17 mouse cellular contexts compared by ENCODE assay signal in genomic region chr15:79696508-79696907, GRCm38 (mm10). TPM values are rescaled to one million over a fixed set of nuclear protein-coding genes. Genes with fewer than 3 reads are reported as not detected.
DNase-seq lines count a peak whose midpoint lies in the region; ATAC-seq and TF ChIP-seq lines count a peak whose summit lies in the region.
"Had no signal": no experiment of that assay in that cellular context is flagged by ENCODE, and none has a peak within 500 bp of the region (broad histone marks: within the 10 kb centered on the region; RNA-seq: fewer than 3 reads in every experiment).

No protein-coding gene starts in this region.

- no peak overlapping the region for H3K27ac ChIP-seq in kidney, embryonic 14.5 days (ENCODE audit: low read depth, low read length)
- H3K27ac ChIP-seq in hindbrain, embryonic 15.5 days (replicated peaks): peak overlapping the region; percentile 43; the same call in 1 of the 2 replicates
- H3K27ac ChIP-seq in kidney, embryonic 15.5 days: peak overlapping the region; percentile 38; the same call in 1 of the 2 replicates
- no peak overlapping the region; the same call in 1 of the 2 replicates for H3K27ac ChIP-seq in liver, embryonic 14.5 days
- H3K27ac ChIP-seq: heart, embryonic 13.5 days; midbrain, embryonic 10.5 days; neural tube, embryonic 12.5 days; stomach, postnatal 0 days had no signal

- H3K4me1 ChIP-seq in kidney, embryonic 14.5 days (ENCODE audit: control insufficient read depth, insufficient read depth, low read length): peaks cover 22% of the 10 kb centered on the region
- H3K4me1 ChIP-seq in hindbrain, embryonic 15.5 days (replicated peaks): peaks cover 33% of the 10 kb centered on the region
- peaks cover 40% of the 10 kb centered on the region for H3K4me1 ChIP-seq in kidney, embryonic 15.5 days
- H3K4me1 ChIP-seq in liver, embryonic 14.5 days (replicated peaks; ENCODE audit: control insufficient read depth in 2 of 2, insufficient read depth in 2 of 2, low read length in 1 of 2): peaks cover 51 to 62% of the 10 kb centered on the region in 2 experiments

- no peak for TF ChIP-seq EP300 in liver, embryonic 14.5 days (IDR thresholded peaks at IDR 0.05; ENCODE audit: low read depth)

- H3K27me3 ChIP-seq in kidney, embryonic 14.5 days (ENCODE audit: control insufficient read depth, insufficient read depth, low read length): no peaks in the 10 kb centered on the region
- no peaks in the 10 kb centered on the region for H3K27me3 ChIP-seq in hindbrain, embryonic 15.5 days
- no peaks in the 10 kb centered on the region for H3K27me3 ChIP-seq in kidney, embryonic 15.5 days
- no peaks in the 10 kb centered on the region for H3K27me3 ChIP-seq in liver, embryonic 14.5 days (ENCODE audit: control insufficient read depth, insufficient read depth, low read length)
- H3K27me3 ChIP-seq: heart, embryonic 13.5 days; neural tube, embryonic 12.5 days had no signal

- peaks cover 6% of the 10 kb centered on the region; the same call in 1 of the 2 replicates for H3K36me3 ChIP-seq in kidney, embryonic 14.5 days (ENCODE audit: control insufficient read depth, insufficient read depth, low read length)
- peaks cover 6% of the 10 kb centered on the region; the same call in 1 of the 2 replicates for H3K36me3 ChIP-seq in hindbrain, embryonic 15.5 days
- peaks cover 20% of the 10 kb centered on the region; the same call in 1 of the 2 replicates for H3K36me3 ChIP-seq in kidney, embryonic 15.5 days
- peaks cover 22% of the 10 kb centered on the region for H3K36me3 ChIP-seq in liver, embryonic 14.5 days (replicated peaks; ENCODE audit: control insufficient read depth, insufficient read depth, low read depth)

- 79% methylated on average over 2 of the region's 2 CpGs for WGBS in kidney, embryonic 14.5 days
- WGBS in hindbrain, embryonic 15.5 days: 92% methylated on average over 2 of the region's 2 CpGs
- 75% methylated on average over 2 of the region's 2 CpGs for WGBS in kidney, embryonic 15.5 days
- 96% methylated on average over 2 of the region's 2 CpGs for WGBS in liver, embryonic 14.5 days (ENCODE audit: insufficient replicate concordance)

- no peak overlapping the region for H3K4me2 ChIP-seq in kidney, embryonic 14.5 days (replicated peaks; ENCODE audit: low read depth, low read length)
- no peak overlapping the region for H3K4me2 ChIP-seq in hindbrain, embryonic 15.5 days
- H3K4me2 ChIP-seq in kidney, embryonic 15.5 days: no peak overlapping the region
- H3K4me2 ChIP-seq in liver, embryonic 14.5 days (ENCODE audit: low read depth): peak overlapping the region; percentile 95
- H3K4me2 ChIP-seq: heart, embryonic 13.5 days; lung, embryonic 14.5 days; neural tube, embryonic 12.5 days had no signal

- H3K4me3 ChIP-seq in kidney, embryonic 14.5 days (ENCODE audit: low read length): no peak overlapping the region
- no peak overlapping the region for H3K4me3 ChIP-seq in hindbrain, embryonic 15.5 days
- H3K4me3 ChIP-seq in kidney, embryonic 15.5 days (replicated peaks): no peak overlapping the region
- no peak overlapping the region for H3K4me3 ChIP-seq in liver, embryonic 14.5 days (ENCODE audit: insufficient read depth in 1 of 2, low read depth in 2 of 2, low read length in 2 of 2)
- H3K4me3 ChIP-seq: heart, embryonic 13.5 days; midbrain, embryonic 10.5 days; neural tube, embryonic 12.5 days had no signal

- intact Hi-C loops in heart, postnatal 25 days (cut with DNase I): no loop called here

- DNase-seq in kidney, adult 11 months: peak; percentile 61
- DNase-seq in liver, embryonic 14.5 days (ENCODE audit: low read depth in 3 of 3, low spot score in 3 of 3): no peak
- DNase-seq in heart, postnatal 25 days (ENCODE audit: low spot score): no peak
- no peak for DNase-seq in layer of hippocampus, adult 8-10 months (ENCODE audit: low spot score in 2 of 2)
- DNase-seq: heart, adult 11 months; heart, postnatal 4 days; lung, embryonic 14.5 days; lung, postnatal 4 days; right cerebral cortex, postnatal 25 days had no signal

- H3K9me3 ChIP-seq in kidney, embryonic 14.5 days (ENCODE audit: control insufficient read depth, low read length): no peaks in the 10 kb centered on the region
- H3K9me3 ChIP-seq in hindbrain, embryonic 15.5 days: no peaks in the 10 kb centered on the region
- H3K9me3 ChIP-seq in kidney, embryonic 15.5 days (replicated peaks): no peaks in the 10 kb centered on the region
- H3K9me3 ChIP-seq in liver, embryonic 14.5 days (ENCODE audit: control insufficient read depth, low read length): no peaks in the 10 kb centered on the region
- H3K9me3 ChIP-seq: G1E; heart, embryonic 13.5 days; midbrain, embryonic 10.5 days; neural tube, embryonic 12.5 days had no signal

- H3K9ac ChIP-seq in kidney, embryonic 14.5 days (ENCODE audit: low read depth, low read length): no peak overlapping the region
- no peak overlapping the region for H3K9ac ChIP-seq in hindbrain, embryonic 15.5 days
- H3K9ac ChIP-seq in kidney, embryonic 15.5 days: no peak overlapping the region
- H3K9ac ChIP-seq in liver, embryonic 14.5 days (replicated peaks): peak overlapping the region; percentile 18; the same call in 1 of the 2 replicates
- H3K9ac ChIP-seq: heart, embryonic 13.5 days; lung, embryonic 14.5 days; neural tube, embryonic 12.5 days had no signal

- no peak for ATAC-seq in kidney, embryonic 14.5 days (ENCODE audit: low FRiP score, low TSS enrichment)
- no peak for ATAC-seq in hindbrain, embryonic 15.5 days (ENCODE audit: low FRiP score, low read depth)
- ATAC-seq in kidney, embryonic 15.5 days (replicated peaks; ENCODE audit: low FRiP score): peak; percentile 26; the same call in 1 of the 2 replicates
- ATAC-seq in liver, embryonic 14.5 days (ENCODE audit: insufficient read depth): no peak

- TF ChIP-seq CTCF in liver, embryonic 14.5 days (IDR thresholded peaks at IDR 0.05; ENCODE audit: low read depth): no peak

RNA-seq across cellular contexts. Expression of gene Gtpbp1, which starts 5.9 kb away (rescaled TPM):
- polyA plus RNA-seq in kidney, embryonic 14.5 days (2014; fragmentation: Nextera tagmentation; extraction: Ambion mirVana): 20.3 and 31.6 TPM in 2 replicates
- 49.4 and 50.1 TPM in 2 replicates for polyA plus RNA-seq in hindbrain, embryonic 15.5 days (2015; fragmentation: Nextera tagmentation; extraction: Ambion mirVana)
- polyA plus RNA-seq in kidney, embryonic 15.5 days (2015; fragmentation: Nextera tagmentation; extraction: Ambion mirVana): 32.6 and 36.5 TPM in 2 replicates
- polyA plus RNA-seq in liver, embryonic 14.5 days (2012; rRNA removed): 23.5 and 23.7 TPM in 2 replicates
- polyA plus RNA-seq in liver, embryonic 14.5 days (2014; fragmentation: Nextera tagmentation; extraction: Ambion mirVana): 22.6 and 28.2 TPM in 2 replicates
- total RNA-seq in heart, postnatal 25 days (2021): 10 to 100 TPM; 27.2 to 31.8 TPM
- total RNA-seq in layer of hippocampus, adult 8-10 months (2022): 10 to 100 TPM; 49.4 to 61.5 (median 52.8) TPM

RNA-seq across cellular contexts. Expression of gene Josd1, which starts 8.8 kb away (rescaled TPM):
- 11.9 and 13.0 TPM in 2 replicates for polyA plus RNA-seq in kidney, embryonic 14.5 days (2014; fragmentation: Nextera tagmentation; extraction: Ambion mirVana)
- 23.2 and 24.5 TPM in 2 replicates for polyA plus RNA-seq in hindbrain, embryonic 15.5 days (2015; fragmentation: Nextera tagmentation; extraction: Ambion mirVana)
- 19.0 and 21.1 TPM in 2 replicates for polyA plus RNA-seq in kidney, embryonic 15.5 days (2015; fragmentation: Nextera tagmentation; extraction: Ambion mirVana)
- polyA plus RNA-seq in liver, embryonic 14.5 days (2012; rRNA removed): 19.7 and 21.4 TPM in 2 replicates
- 13.0 and 13.2 TPM in 2 replicates for polyA plus RNA-seq in liver, embryonic 14.5 days (2014; fragmentation: Nextera tagmentation; extraction: Ambion mirVana)
- total RNA-seq in heart, postnatal 25 days (2021): 10 to 100 TPM; 23.6 to 26.4 TPM
- total RNA-seq in layer of hippocampus, adult 8-10 months (2022): 10 to 100 TPM; 43.5 to 54.0 (median 46.4) TPM

RNA-seq across cellular contexts. Expression of gene Tomm22, which starts 25.8 kb away (rescaled TPM):
- polyA plus RNA-seq in kidney, embryonic 14.5 days (2014; fragmentation: Nextera tagmentation; extraction: Ambion mirVana): 274 and 346 TPM in 2 replicates
- 224 and 236 TPM in 2 replicates for polyA plus RNA-seq in hindbrain, embryonic 15.5 days (2015; fragmentation: Nextera tagmentation; extraction: Ambion mirVana)
- 249 and 266 TPM in 2 replicates for polyA plus RNA-seq in kidney, embryonic 15.5 days (2015; fragmentation: Nextera tagmentation; extraction: Ambion mirVana)
- polyA plus RNA-seq in liver, embryonic 14.5 days (2012; rRNA removed): 51.1 and 58.4 TPM in 2 replicates
- polyA plus RNA-seq in liver, embryonic 14.5 days (2014; fragmentation: Nextera tagmentation; extraction: Ambion mirVana): 142 and 148 TPM in 2 replicates
- total RNA-seq in heart, postnatal 25 days (2021): 100 to 1,000 TPM; 120 to 122 TPM
- 100 to 1,000 TPM in 3 of 4 experiments, 10 to 100 TPM in 1; 89.4 to 103 (median 101) TPM for total RNA-seq in layer of hippocampus, adult 8-10 months (2022)

RNA-seq across cellular contexts. Expression of gene Cby1, which starts 37.5 kb away (rescaled TPM):
- 52.4 and 56.0 TPM in 2 replicates for polyA plus RNA-seq in kidney, embryonic 14.5 days (2014; fragmentation: Nextera tagmentation; extraction: Ambion mirVana)
- 91.4 and 94.3 TPM in 2 replicates for polyA plus RNA-seq in hindbrain, embryonic 15.5 days (2015; fragmentation: Nextera tagmentation; extraction: Ambion mirVana)
- polyA plus RNA-seq in kidney, embryonic 15.5 days (2015; fragmentation: Nextera tagmentation; extraction: Ambion mirVana): 51.5 and 56.6 TPM in 2 replicates
- 4.0 and 4.6 TPM in 2 replicates for polyA plus RNA-seq in liver, embryonic 14.5 days (2012; rRNA removed)
- 13.4 and 15.7 TPM in 2 replicates for polyA plus RNA-seq in liver, embryonic 14.5 days (2014; fragmentation: Nextera tagmentation; extraction: Ambion mirVana)
- total RNA-seq in heart, postnatal 25 days (2021): 10 to 100 TPM; 22.9 to 25.9 TPM
- total RNA-seq in layer of hippocampus, adult 8-10 months (2022): 10 to 100 TPM; 34.6 to 45.5 (median 38.6) TPM

RNA-seq across cellular contexts. Expression of gene Fam227a, which starts 37.8 kb away (rescaled TPM):
- polyA plus RNA-seq in kidney, embryonic 14.5 days (2014; fragmentation: Nextera tagmentation; extraction: Ambion mirVana): 1.6 and 2.7 TPM in 2 replicates
- 4.5 and 4.9 TPM in 2 replicates for polyA plus RNA-seq in hindbrain, embryonic 15.5 days (2015; fragmentation: Nextera tagmentation; extraction: Ambion mirVana)
- polyA plus RNA-seq in kidney, embryonic 15.5 days (2015; fragmentation: Nextera tagmentation; extraction: Ambion mirVana): 1.3 and 1.5 TPM in 2 replicates
- polyA plus RNA-seq in liver, embryonic 14.5 days (2012; rRNA removed): 0.26 and 0.35 TPM in 2 replicates
- 0.06 TPM in 1 of 2 replicates, not detected in the other for polyA plus RNA-seq in liver, embryonic 14.5 days (2014; fragmentation: Nextera tagmentation; extraction: Ambion mirVana)
- total RNA-seq in heart, postnatal 25 days (2021): 1 to 10 TPM in 1 of 2 experiments, under 1 TPM in 1; 0.84 to 1.3 TPM
- 10 to 100 TPM in 3 of 4 experiments, 1 to 10 TPM in 1; 8.8 to 12.5 (median 11.6) TPM for total RNA-seq in layer of hippocampus, adult 8-10 months (2022)

Comparison
In these comparisons a context has a peak if more than half of its experiments do, and no peak if none do; other contexts are left out.
1. H3K27ac ChIP-seq: peak in hindbrain, embryonic 15.5 days (single experiment) and kidney, embryonic 15.5 days (single experiment); none in kidney, embryonic 14.5 days (single experiment) and liver, embryonic 14.5 days (single experiment).